Mouse (Mus musculus) layer of hippocampus, adult 18-20 months (tissue): ENCODE results near the gene Gm20773. TPM values are rescaled to one million over a fixed set of nuclear protein-coding genes. Genes with fewer than 3 reads are reported as not detected.
"Not testable (repeated sequence)": the region's sequence is repeated elsewhere in the genome, so short reads cannot be mapped to it uniquely, and the experiment has no call there.

Experiments
- DNase-seq, 2 experiments: peaks; one replicate each; pipeline ENCODE4 v3.0.0; 2022; ENCODE audit warnings: low spot score in 2 of 2
- long read RNA-seq: library from polyadenylated mRNA; stranded (forward); transcript quantifications from one replicate; pipeline ENCODE4 v2.0.0, GENCODE M21; 2021
- total RNA-seq, 2 experiments: library from RNA; stranded (reverse); gene quantifications; 2 replicates each; pipeline ENCODE4 v1.2.3; 2021

Gm20773 gene
- not detected for total RNA-seq
- long read RNA-seq, result 0 reads

DNA sequence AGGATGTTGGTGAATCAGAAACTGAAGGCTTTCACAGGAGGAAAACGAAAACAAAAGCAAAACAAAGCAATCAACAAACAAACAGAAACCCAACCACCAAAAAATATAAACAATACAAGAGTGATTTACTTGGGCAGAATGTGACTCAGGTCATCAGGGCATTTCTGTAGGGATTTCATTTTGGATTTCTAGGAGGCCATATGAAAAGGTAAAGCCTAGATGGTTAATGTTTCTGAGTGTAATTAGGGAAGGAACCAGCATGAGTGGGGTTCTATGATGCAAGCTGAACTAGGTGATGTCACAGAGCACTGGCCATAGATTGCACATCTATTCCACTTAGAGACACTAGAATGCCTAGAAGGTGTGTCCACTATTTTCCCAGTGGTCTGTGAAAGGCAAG is at the start of gene Gm20773:
Gene Gm20773 (plus strand): TSS at position 301 of the 400 bp plus-strand sequence.
- DNase-seq, result not testable (repeated sequence)

- DNase-seq, result not testable (repeated sequence)
Measured at GRCm38 (mm10) chrY:13465479-13465878, 28.3 kb upstream of the Gm20773 start, which contains the start of gene Gm21866. Gene Gm21866 (minus strand): TSS chrY:13465579.

Other genes starting within 250 kb of the Gm20773 start
- gene Gm21440, start 241.6 kb upstream of the Gm20773 start, total RNA-seq, result not detected
- gene Gm21454, start 241.6 kb upstream of the Gm20773 start, total RNA-seq, result not detected
- not detected for gene Gm21725, start 145.0 kb upstream of the Gm20773 start, total RNA-seq
- gene Gm21866, start 28.4 kb upstream of the Gm20773 start, total RNA-seq, result not detected